Mouse (Mus musculus) brain, embryonic 14.5 days (tissue): Measurements from ENCODE around the gene Wwox.

Experiments used
- CTCF ChIP-seq: fragments of 200-500 bp; IDR thresholded peaks from 2 replicates; pipeline ENCODE4 v1.5.1; 2012; ENCODE audit warnings: inconsistent platforms, mild to moderate bottlenecking, moderate library complexity, borderline replicate concordance; ENCODE audit not compliant: insufficient read depth, insufficient read length; ENCODE audit errors: extremely low read depth
- POLR2A ChIP-seq: fragments of 200-500 bp; IDR thresholded peaks from 2 replicates; pipeline ENCODE4 v1.6.1; 2012; ENCODE audit warnings: mild to moderate bottlenecking, inconsistent platforms, borderline replicate concordance; ENCODE audit not compliant: poor library complexity, insufficient read depth, insufficient read length, severe bottlenecking; ENCODE audit errors: extremely low read depth

GRCm38 (mm10) chr8:114927412-114927811 is 488.0 kb downstream of the Wwox start:
- TF ChIP-seq POLR2A, result no peak
- no peak for TF ChIP-seq CTCF
